Mouse (Mus musculus): ENCODE data around the gene Adcyap1. TPM values are rescaled to one million over a fixed set of nuclear protein-coding genes. Genes with fewer than 3 reads are reported as not detected.

The Adcyap1 gene
- polyA plus RNA-seq (2015; fragmentation: Nextera tagmentation; extraction: Ambion mirVana): 0.58 and 0.65 TPM in 2 replicates

GRCm38 (mm10) chr17:93198717-93199116, at the start of gene Adcyap1:
TSS of gene Adcyap1 (plus strand) at chr17:93199017.
- 28% methylated on average over 10 of the region's 10 CpGs for WGBS
- H3K9me3 ChIP-seq: no peaks in the 10 kb centered on the region
- peaks cover 58% of the 10 kb centered on the region for H3K27me3 ChIP-seq (replicated peaks)

GRCm38 (mm10) chr17:93158280-93158851, 40.5 kb upstream of the Adcyap1 start:
- WGBS: 41% methylated on average over 1 of the region's 1 CpGs
- ATAC-seq (ENCODE audit: insufficient read depth, low FRiP score, low read depth): no peak

More at GRCm38 (mm10) chr17:93198717-93199116, at the start of gene Adcyap1:
- H3K4me1 ChIP-seq: peaks cover 15% of the 10 kb centered on the region; the same call in 1 of the 2 replicates
- H3K9ac ChIP-seq: no peak within 1 kb of the TSS
- ATAC-seq (ENCODE audit: insufficient read depth, low FRiP score, low read depth): no peak
- H3K4me3 ChIP-seq (replicated peaks): no peak within 1 kb of the TSS
- H3K27ac ChIP-seq: no peak within 1 kb of the TSS
- H3K4me2 ChIP-seq: no peak within 1 kb of the TSS
- no peaks in the 10 kb centered on the region for H3K36me3 ChIP-seq

GRCm38 (mm10) chr17:93169572-93169971, 29.2 kb upstream of the Adcyap1 start:
- no peak overlapping the region for H3K27ac ChIP-seq
- no peaks in the 10 kb centered on the region for H3K4me1 ChIP-seq
- no peak overlapping the region for H3K9ac ChIP-seq
- H3K27me3 ChIP-seq (replicated peaks): no peaks in the 10 kb centered on the region
- H3K4me3 ChIP-seq (replicated peaks): no peak overlapping the region
- no peaks in the 10 kb centered on the region for H3K36me3 ChIP-seq
- no peak for ATAC-seq (ENCODE audit: insufficient read depth, low FRiP score, low read depth)
- H3K4me2 ChIP-seq: no peak overlapping the region
- no peaks in the 10 kb centered on the region for H3K9me3 ChIP-seq

More at GRCm38 (mm10) chr17:93158280-93158851, 40.5 kb upstream of the Adcyap1 start:
- Histone ChIP-seq H3K4me1 (no peaks in the 10 kb centered on the region), H3K4me3 (replicated peaks) (no peak overlapping the region), H3K4me2 (no peak overlapping the region), H3K27me3 (replicated peaks) (no peaks in the 10 kb centered on the region), H3K27ac (no peak overlapping the region), H3K9ac (no peak overlapping the region), H3K36me3 (no peaks in the 10 kb centered on the region), H3K9me3 (no peaks in the 10 kb centered on the region)

DNA sequence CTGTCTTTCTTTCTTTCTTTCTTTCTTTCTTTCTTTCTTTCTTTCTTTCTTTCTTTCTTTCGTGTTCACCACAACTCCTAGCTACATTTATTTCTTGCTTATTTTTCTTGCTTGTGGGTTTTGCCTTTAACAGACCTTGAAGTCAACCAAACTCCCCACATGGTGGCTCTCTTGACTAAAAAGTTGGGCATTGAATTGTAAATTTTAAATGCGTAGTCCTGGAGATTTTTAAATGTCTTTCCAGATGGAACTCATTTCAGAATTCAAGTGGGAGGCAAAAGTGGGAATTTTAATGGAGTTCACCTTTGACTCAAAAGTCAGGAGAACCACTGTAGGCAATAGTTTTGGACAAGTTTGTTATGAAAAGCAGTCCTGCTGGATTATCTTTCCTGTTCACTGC, 2.0 kb upstream of the Adcyap1 start:
- ATAC-seq (ENCODE audit: insufficient read depth, low FRiP score, low read depth): no peak
- H3K9ac ChIP-seq: no peak overlapping the region
- no peak overlapping the region for H3K27ac ChIP-seq
- no peak overlapping the region for H3K4me3 ChIP-seq (replicated peaks)
- no peak overlapping the region for H3K4me2 ChIP-seq
- H3K36me3 ChIP-seq: no peaks in the 10 kb centered on the region
- peaks cover 39% of the 10 kb centered on the region for H3K27me3 ChIP-seq (replicated peaks)
- H3K4me1 ChIP-seq: peaks cover 6% of the 10 kb centered on the region; the same call in 1 of the 2 replicates
- H3K9me3 ChIP-seq: no peaks in the 10 kb centered on the region
- WGBS: 50% methylated on average over 2 of the region's 2 CpGs

GRCm38 (mm10) chr17:93198213-93198612, 604 bp upstream of the Adcyap1 start:
- Histone ChIP-seq H3K4me1 (peaks cover 12% of the 10 kb centered on the region; the same call in 1 of the 2 replicates), H3K4me3 (replicated peaks) (no peak overlapping the region), H3K4me2 (no peak overlapping the region), H3K9me3 (no peaks in the 10 kb centered on the region), H3K9ac (no peak overlapping the region), H3K27ac (no peak overlapping the region), H3K36me3 (no peaks in the 10 kb centered on the region), H3K27me3 (replicated peaks) (peaks cover 53% of the 10 kb centered on the region)
- no peak for ATAC-seq (ENCODE audit: insufficient read depth, low FRiP score, low read depth)
- WGBS: 11% methylated on average over 4 of the region's 4 CpGs

DNA sequence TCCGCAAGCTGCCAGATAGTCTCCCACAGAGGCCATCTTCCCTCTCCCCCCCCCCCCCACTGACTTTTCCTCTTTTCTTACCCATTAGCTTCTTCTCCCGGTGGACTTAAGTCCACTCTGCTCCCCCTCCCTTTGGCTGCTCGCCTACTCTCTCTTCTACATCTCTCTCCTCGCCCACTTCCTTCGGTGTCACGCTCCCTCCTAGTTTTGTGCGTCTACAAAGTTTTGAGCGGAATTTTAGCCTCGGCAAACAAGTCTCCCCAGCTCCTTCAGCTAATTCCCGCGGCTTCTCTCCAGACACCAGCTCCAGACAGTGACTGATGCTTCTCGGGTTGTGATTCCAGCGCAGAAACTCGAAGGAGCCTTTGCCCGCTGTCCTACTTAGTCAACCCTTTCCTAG, 401 bp downstream of the Adcyap1 start:
- Histone ChIP-seq H3K4me3 (replicated peaks) (no peak overlapping the region), H3K27me3 (replicated peaks) (peaks cover 60% of the 10 kb centered on the region), H3K4me2 (no peak overlapping the region), H3K9me3 (no peaks in the 10 kb centered on the region), H3K9ac (no peak overlapping the region), H3K36me3 (no peaks in the 10 kb centered on the region), H3K4me1 (peaks cover 17% of the 10 kb centered on the region; the same call in 1 of the 2 replicates), H3K27ac (no peak overlapping the region)
- WGBS: 4% methylated on average over 15 of the region's 15 CpGs
- ATAC-seq (ENCODE audit: insufficient read depth, low FRiP score, low read depth): no peak

- Histone ChIP-seq H3K9me3 (no peaks in the 10 kb centered on the region), H3K4me3 (replicated peaks) (no peak overlapping the region), H3K27me3 (replicated peaks) (peaks cover 64% of the 10 kb centered on the region), H3K4me2 (no peak overlapping the region), H3K4me1 (peaks cover 17% of the 10 kb centered on the region; the same call in 1 of the 2 replicates), H3K9ac (no peak overlapping the region), H3K36me3 (no peaks in the 10 kb centered on the region), H3K27ac (no peak overlapping the region)
- WGBS: 6% methylated on average over 9 of the region's 9 CpGs
- no peak for ATAC-seq (ENCODE audit: insufficient read depth, low FRiP score, low read depth)
Measured at GRCm38 (mm10) chr17:93199747-93200146, 930 bp downstream of the Adcyap1 start.

GRCm38 (mm10) chr17:93200386-93201264, 1.8 kb downstream of the Adcyap1 start:
- H3K27me3 ChIP-seq (replicated peaks): peaks cover 68% of the 10 kb centered on the region
- under 1% methylated on average over 29 of the region's 29 CpGs for WGBS
- H3K4me1 ChIP-seq: peaks cover 17% of the 10 kb centered on the region; the same call in 1 of the 2 replicates
- peak overlapping the region; percentile 8; the same call in 1 of the 2 replicates for H3K4me3 ChIP-seq (replicated peaks)
- no peak for ATAC-seq (ENCODE audit: insufficient read depth, low FRiP score, low read depth)
- H3K9me3 ChIP-seq: no peaks in the 10 kb centered on the region
- peak overlapping the region; percentile 27 for H3K4me2 ChIP-seq
- H3K36me3 ChIP-seq: no peaks in the 10 kb centered on the region
- H3K9ac ChIP-seq: no peak overlapping the region
- H3K27ac ChIP-seq: no peak overlapping the region

DNA sequence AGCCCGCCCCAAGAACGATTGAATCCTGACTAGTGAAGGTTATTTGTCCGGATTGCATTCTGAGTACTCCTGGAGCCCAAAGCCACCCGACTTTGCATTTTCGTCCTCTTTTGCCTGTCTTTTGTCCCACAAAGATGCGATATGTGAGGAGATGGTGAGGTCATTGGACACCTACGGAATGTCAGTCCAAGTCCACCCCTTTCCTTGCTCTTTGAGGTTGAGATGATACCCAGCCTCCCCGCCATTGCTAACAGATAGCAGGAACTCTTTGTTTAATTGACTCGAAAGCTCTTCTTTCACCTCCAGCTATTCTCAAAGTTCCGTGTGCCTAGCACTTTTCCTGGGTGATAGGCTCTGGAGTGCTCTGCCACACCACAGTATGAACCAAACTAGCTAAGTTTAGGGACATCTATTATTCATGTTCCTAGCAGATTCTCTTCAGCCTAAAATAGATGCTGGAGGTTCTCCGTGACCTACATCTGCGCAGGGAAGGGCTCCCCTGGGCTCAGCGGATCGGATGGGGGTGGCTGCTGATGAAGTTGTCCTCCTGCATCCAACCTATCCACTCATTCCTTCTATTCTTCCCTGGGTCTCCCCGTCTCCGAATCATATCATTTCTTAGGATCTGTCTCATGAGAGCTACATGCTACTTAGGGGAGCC, 2.6 kb downstream of the Adcyap1 start:
- Histone ChIP-seq H3K4me1 (peaks cover 17% of the 10 kb centered on the region; the same call in 1 of the 2 replicates), H3K9ac (no peak overlapping the region), H3K4me2 (peak overlapping the region; percentile 53), H3K27ac (no peak overlapping the region), H3K27me3 (replicated peaks) (peaks cover 68% of the 10 kb centered on the region), H3K4me3 (replicated peaks) (peak overlapping the region; percentile 31), H3K36me3 (no peaks in the 10 kb centered on the region), H3K9me3 (no peaks in the 10 kb centered on the region)
- no peak for ATAC-seq (ENCODE audit: insufficient read depth, low FRiP score, low read depth)
- WGBS: 1% methylated on average over 16 of the region's 16 CpGs

GRCm38 (mm10) chr17:93202165-93203075, 3.6 kb downstream of the Adcyap1 start:
- ATAC-seq (ENCODE audit: insufficient read depth, low FRiP score, low read depth): peak; percentile 72; the same call in 1 of the 2 replicates
- Histone ChIP-seq H3K4me2 (peak overlapping the region; percentile 53), H3K36me3 (no peaks in the 10 kb centered on the region), H3K27me3 (replicated peaks) (peaks cover 68% of the 10 kb centered on the region), H3K4me3 (replicated peaks) (peak overlapping the region; percentile 31), H3K4me1 (peaks cover 17% of the 10 kb centered on the region; the same call in 1 of the 2 replicates), H3K9ac (no peak overlapping the region), H3K9me3 (no peaks in the 10 kb centered on the region), H3K27ac (no peak overlapping the region)
- 1% methylated on average over 44 of the region's 44 CpGs for WGBS
